Mouse (Mus musculus) forebrain, embryonic 13.5 days (tissue): Measurements from ENCODE around the gene Olfr1215. TPM values are rescaled to one million over a fixed set of nuclear protein-coding genes. Genes with fewer than 3 reads are reported as not detected.
"Not testable (repeated sequence)": the region's sequence is repeated elsewhere in the genome, so short reads cannot be mapped to it uniquely, and the experiment has no call there.

Experiments used
- ATAC-seq: fragments of 200-750 bp; cut with Nextera tagmentation; 2 replicates; pipeline ENCODE4 v1.8.0; 2017
- H3K27ac ChIP-seq: fragments of 300-500 bp; sonication (generic); 2 replicates; pipeline ENCODE4 v1.5.1; 2015; ENCODE audit warnings: inconsistent platforms, mild to moderate bottlenecking, moderate library complexity
- H3K27me3 ChIP-seq: fragments of 300-500 bp; sonication (generic); 2 replicates; pipeline ENCODE4 v1.6.1; 2015; ENCODE audit warnings: mild to moderate bottlenecking, inconsistent platforms
- H3K36me3 ChIP-seq: fragments of 300-500 bp; sonication (generic); 2 replicates; pipeline ENCODE4 v1.6.1; 2015; ENCODE audit warnings: mild to moderate bottlenecking, inconsistent platforms; ENCODE audit not compliant: poor library complexity, severe bottlenecking
- H3K4me1 ChIP-seq: fragments of 300-500 bp; sonication (generic); 2 replicates; pipeline ENCODE4 v1.6.1; 2015; ENCODE audit warnings: inconsistent platforms
- H3K4me2 ChIP-seq: fragments of 300-500 bp; sonication (generic); 2 replicates; pipeline ENCODE4 v1.6.1; 2015; ENCODE audit warnings: inconsistent platforms, mild to moderate bottlenecking, moderate library complexity
- H3K4me3 ChIP-seq: fragments of 300-500 bp; sonication (generic); 2 replicates; pipeline ENCODE4 v1.5.1; 2015; ENCODE audit warnings: mild to moderate bottlenecking, inconsistent platforms
- H3K9ac ChIP-seq: fragments of 300-500 bp; sonication (generic); 2 replicates; pipeline ENCODE4 v1.6.1; 2015; ENCODE audit warnings: mild to moderate bottlenecking, inconsistent platforms
- H3K9me3 ChIP-seq: fragments of 300-500 bp; sonication (generic); replicated peaks from 2 replicates; pipeline ENCODE4 v1.6.1; 2016; ENCODE audit warnings: inconsistent platforms
- WGBS: fragments of 180-500 bp; shearing (Covaris S2); methylation state at CpG from one replicate; pipeline ENCODE4 v1.1.7; 2015; 5-methylcytosine and 5-hydroxymethylcytosine counted together
- polyA plus RNA-seq: library from polyadenylated mRNA; unstranded; fragments of >200 nt; fragmentation: Nextera tagmentation; extraction: Ambion mirVana; gene quantifications from 2 replicates; pipeline ENCODE4 v1.2.1, GENCODE M21; 2015

Gene Olfr1215
- polyA plus RNA-seq = not detected in 2 replicates

DNA sequence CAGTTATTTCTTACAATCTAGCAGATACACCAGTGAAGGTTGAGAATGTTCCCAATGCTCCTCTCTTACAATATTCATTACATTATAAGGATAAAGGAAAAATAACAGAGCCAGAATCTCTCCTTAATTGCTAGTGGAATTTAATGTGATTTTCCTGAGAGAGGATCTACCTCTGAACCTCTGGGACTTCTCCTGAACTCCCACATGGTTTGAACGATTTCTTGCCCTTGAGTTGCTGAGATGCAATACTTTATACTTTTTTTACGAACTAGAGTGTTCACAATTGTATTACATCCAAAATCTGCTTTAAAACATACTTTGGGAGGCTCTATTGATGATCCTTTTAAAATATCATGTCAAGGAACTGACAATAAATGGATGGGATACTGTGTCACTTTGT lies at the start of gene Olfr1215:
Olfr1215 (minus strand) TSS at position 101 of the 400 bp plus-strand sequence.
- no peak within 1 kb of the TSS for H3K4me2 ChIP-seq
- no peak for ATAC-seq
- no peak within 1 kb of the TSS for H3K9ac ChIP-seq
- no peak within 1 kb of the TSS for H3K27ac ChIP-seq
- no peaks in the 10 kb centered on the region for H3K4me1 ChIP-seq
- no peaks in the 10 kb centered on the region for H3K27me3 ChIP-seq
- no peaks in the 10 kb centered on the region for H3K9me3 ChIP-seq
- no peak within 1 kb of the TSS for H3K4me3 ChIP-seq
- no peaks in the 10 kb centered on the region for H3K36me3 ChIP-seq
- 76% methylated on average over 2 of the region's 2 CpGs for WGBS

DNA sequence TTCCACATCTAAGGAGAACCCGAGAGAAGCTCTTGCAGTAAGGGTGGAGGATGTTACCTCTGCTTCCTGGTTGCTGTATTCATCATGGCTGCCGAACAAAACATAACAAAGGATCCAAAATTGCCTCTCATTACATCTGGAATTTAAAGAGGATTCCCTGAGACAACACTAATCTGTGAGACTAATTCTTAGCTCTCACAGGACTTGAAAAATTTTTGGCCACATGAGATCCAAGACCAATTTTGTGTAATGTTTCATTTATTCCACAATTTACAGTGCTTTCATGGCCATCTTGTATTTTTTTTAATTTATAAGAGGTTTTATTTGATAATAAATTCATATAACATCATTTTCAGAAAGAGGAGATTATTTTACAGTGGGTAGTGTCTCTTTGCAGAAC lies 25.2 kb upstream of the Olfr1215 start, which contains the start of gene Olfr1217:
Olfr1217 (minus strand) TSS at position 101 of the 400 bp plus-strand sequence.
- Histone ChIP-seq H3K27me3 (no peaks in the 10 kb centered on the region), H3K27ac (no peak within 1 kb of the TSS), H3K9ac (no peak within 1 kb of the TSS), H3K36me3 (no peaks in the 10 kb centered on the region), H3K4me1 (no peaks in the 10 kb centered on the region), H3K4me3 (no peak within 1 kb of the TSS), H3K9me3 (no peaks in the 10 kb centered on the region), H3K4me2 (no peak within 1 kb of the TSS)
- no peak for ATAC-seq
- WGBS = 78% methylated on average over 2 of the region's 2 CpGs

DNA sequence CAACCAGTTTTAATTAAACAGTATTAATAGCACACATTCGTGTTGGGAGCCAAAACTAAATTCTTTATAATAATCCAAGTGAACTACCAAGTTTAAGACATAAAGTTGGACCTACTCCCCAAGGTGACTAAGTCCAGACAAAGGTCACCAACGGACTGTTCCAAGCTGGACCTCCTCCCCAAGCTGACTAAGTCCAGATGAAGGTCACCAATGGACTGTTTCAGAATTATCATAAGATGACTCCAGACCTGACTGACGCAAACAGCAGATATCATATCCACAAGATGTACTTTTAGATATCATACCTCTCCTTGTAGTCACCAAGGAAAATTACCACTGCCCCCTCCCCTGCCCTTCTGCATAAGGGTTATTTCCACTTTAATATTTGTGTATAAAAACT lies 14.7 kb upstream of the Olfr1215 start:
- WGBS = 71% methylated on average over 3 of the region's 3 CpGs
- not testable (repeated sequence) for H3K27me3 ChIP-seq, H3K4me1 ChIP-seq, H3K4me2 ChIP-seq, H3K9me3 ChIP-seq, ATAC-seq, H3K9ac ChIP-seq, H3K4me3 ChIP-seq, H3K36me3 ChIP-seq, H3K27ac ChIP-seq

DNA sequence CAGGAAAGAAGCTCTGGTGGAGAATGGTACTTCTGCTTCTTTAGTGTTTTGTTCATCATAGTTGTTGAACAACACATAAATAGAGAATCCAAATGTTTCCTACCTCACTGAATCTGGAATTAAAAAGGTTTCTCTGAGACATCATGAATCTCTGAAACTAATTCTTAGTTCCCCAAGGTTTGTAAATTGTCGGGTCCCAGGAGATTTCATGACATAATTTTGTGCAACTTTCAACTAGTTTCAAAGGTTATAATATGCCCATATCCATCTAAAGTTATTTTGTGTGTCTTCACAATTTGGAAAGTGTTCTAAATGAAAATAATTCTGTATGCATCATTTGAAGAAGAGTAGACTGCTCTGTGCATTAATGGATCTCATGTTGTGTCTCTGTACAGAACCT lies 11.5 kb upstream of the Olfr1215 start, which contains the start of gene Olfr1216:
Olfr1216 (minus strand) TSS at position 101 of the 400 bp plus-strand sequence.
- no peak within 1 kb of the TSS for H3K27ac ChIP-seq
- WGBS = 86% methylated on average over 1 of the region's 1 CpGs
- ATAC-seq = no peak
- H3K27me3 ChIP-seq = no peaks in the 10 kb centered on the region
- no peaks in the 10 kb centered on the region for H3K9me3 ChIP-seq
- no peaks in the 10 kb centered on the region for H3K36me3 ChIP-seq
- H3K4me3 ChIP-seq = no peak within 1 kb of the TSS
- no peak within 1 kb of the TSS for H3K4me2 ChIP-seq
- H3K4me1 ChIP-seq = no peaks in the 10 kb centered on the region
- no peak within 1 kb of the TSS for H3K9ac ChIP-seq

DNA sequence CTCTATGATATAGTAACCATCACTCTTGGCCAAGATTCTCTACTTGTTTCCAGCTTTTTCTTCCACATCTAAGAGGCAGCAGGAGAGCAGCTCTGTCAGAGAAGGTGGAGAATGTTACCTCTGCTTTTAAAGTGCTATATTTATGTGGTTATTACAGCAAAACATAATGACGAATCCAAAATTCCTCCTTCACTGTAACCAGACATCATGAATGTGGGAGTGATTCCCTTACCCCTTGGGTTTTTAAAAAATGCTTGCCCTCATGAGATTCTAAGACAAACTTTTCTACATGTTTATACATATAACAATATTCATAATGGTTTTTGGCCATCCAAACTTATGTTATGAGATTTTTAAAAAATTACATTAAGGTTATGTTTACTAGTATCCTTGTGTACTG lies 14.2 kb downstream of the Olfr1215 start, which contains the start of gene Olfr1214:
Olfr1214 (minus strand) TSS at position 101 of the 400 bp plus-strand sequence.
- Histone ChIP-seq H3K27ac (no peak within 1 kb of the TSS), H3K4me1 (no peaks in the 10 kb centered on the region), H3K4me3 (no peak within 1 kb of the TSS), H3K36me3 (no peaks in the 10 kb centered on the region), H3K4me2 (no peak within 1 kb of the TSS), H3K9ac (no peak within 1 kb of the TSS), H3K9me3 (no peaks in the 10 kb centered on the region), H3K27me3 (no peaks in the 10 kb centered on the region)
- 92% methylated on average over 1 of the region's 1 CpGs for WGBS
- no peak for ATAC-seq

DNA sequence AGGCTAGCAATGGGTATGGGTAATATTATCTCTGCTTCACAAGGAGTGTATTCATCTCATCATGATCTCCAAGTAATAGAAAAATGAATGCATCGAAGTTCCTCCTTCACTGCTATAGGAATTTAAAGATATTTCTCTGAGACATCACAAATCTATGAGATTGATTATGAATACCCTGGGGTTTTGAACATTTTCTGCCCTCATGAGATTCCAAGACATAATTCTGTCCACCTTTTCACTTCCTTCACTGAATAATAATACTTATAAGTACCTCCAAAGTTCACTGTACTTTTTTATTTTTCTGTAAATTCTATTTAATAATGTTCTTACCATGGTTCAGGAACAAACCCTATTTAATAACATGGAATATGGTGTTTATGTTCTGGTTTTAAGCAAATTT lies 26.6 kb downstream of the Olfr1215 start, which contains the start of gene Gm13762:
Gm13762 (minus strand) TSS at position 101 of the 400 bp plus-strand sequence.
- Histone ChIP-seq H3K27me3 (no peaks in the 10 kb centered on the region), H3K4me2 (no peak within 1 kb of the TSS), H3K4me3 (no peak within 1 kb of the TSS), H3K36me3 (no peaks in the 10 kb centered on the region), H3K9me3 (no peaks in the 10 kb centered on the region), H3K27ac (no peak within 1 kb of the TSS), H3K9ac (no peak within 1 kb of the TSS), H3K4me1 (no peaks in the 10 kb centered on the region)
- WGBS = 71% methylated on average over 1 of the region's 1 CpGs
- no peak for ATAC-seq

DNA sequence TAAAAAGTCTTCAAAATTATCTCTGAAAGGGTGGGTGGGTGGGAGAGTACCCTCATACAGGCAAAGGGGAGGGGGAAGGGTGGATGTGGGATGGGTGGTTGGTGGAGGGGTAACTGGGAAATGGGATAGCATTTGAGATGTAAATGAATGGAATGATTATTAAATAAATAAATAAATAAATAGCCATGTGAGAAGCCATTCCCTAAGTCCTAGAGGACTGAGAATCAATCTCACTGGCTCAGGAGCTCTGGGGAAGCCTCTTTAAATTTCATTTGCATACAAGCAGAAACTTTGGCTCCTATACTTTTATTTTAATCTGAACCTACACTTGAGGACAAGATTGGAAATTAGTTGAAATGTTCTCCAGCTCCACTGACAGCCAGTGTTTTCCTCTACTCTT lies 53.1 kb downstream of the Olfr1215 start, which contains the start of gene Olfr1212:
Olfr1212 (plus strand) TSS at position 301 of the 400 bp plus-strand sequence.
- H3K27me3 ChIP-seq = no peaks in the 10 kb centered on the region
- ATAC-seq = no peak
- H3K4me1 ChIP-seq = no peaks in the 10 kb centered on the region
- no peak within 1 kb of the TSS for H3K27ac ChIP-seq
- H3K4me2 ChIP-seq = no peak within 1 kb of the TSS
- no peaks in the 10 kb centered on the region for H3K9me3 ChIP-seq
- H3K36me3 ChIP-seq = no peaks in the 10 kb centered on the region
- no peak within 1 kb of the TSS for H3K9ac ChIP-seq
- H3K4me3 ChIP-seq = no peak within 1 kb of the TSS

Other genes starting within 250 kb of the Olfr1215 start
- not detected in 2 replicates for gene Olfr1199, start 246.5 kb downstream of the Olfr1215 start, polyA plus RNA-seq
- gene Olfr1200, start 236.5 kb downstream of the Olfr1215 start, polyA plus RNA-seq = not detected in 2 replicates
- not detected in 2 replicates for gene Olfr1201, start 213.9 kb downstream of the Olfr1215 start, polyA plus RNA-seq
- gene Olfr1202, start 192.5 kb downstream of the Olfr1215 start, polyA plus RNA-seq = not detected in 2 replicates
- not detected in 2 replicates for gene Olfr1205, start 177.2 kb downstream of the Olfr1215 start, polyA plus RNA-seq
- gene Olfr1204, start 157.7 kb downstream of the Olfr1215 start, polyA plus RNA-seq = not detected in 2 replicates
- gene Olfr1206, start 143.7 kb downstream of the Olfr1215 start, polyA plus RNA-seq = not detected in 2 replicates
- gene Olfr1208, start 104.7 kb downstream of the Olfr1215 start, polyA plus RNA-seq = not detected in 2 replicates
- not detected in 2 replicates for gene Olfr1209, start 91.8 kb downstream of the Olfr1215 start, polyA plus RNA-seq
- gene Olfr1211, start 68.9 kb downstream of the Olfr1215 start, polyA plus RNA-seq = not detected in 2 replicates
- not detected in 2 replicates for gene Olfr1212, start 53.0 kb downstream of the Olfr1215 start, polyA plus RNA-seq
- not detected in 2 replicates for gene Gm13762, start 26.7 kb downstream of the Olfr1215 start, polyA plus RNA-seq
- gene Olfr1214, start 14.3 kb downstream of the Olfr1215 start, polyA plus RNA-seq = not detected in 2 replicates
- gene Olfr1216, start 11.4 kb upstream of the Olfr1215 start, polyA plus RNA-seq = not detected in 2 replicates
- gene Olfr1217, start 25.1 kb upstream of the Olfr1215 start, polyA plus RNA-seq = not detected in 2 replicates
- not detected in 2 replicates for gene Olfr1218, start 54.2 kb upstream of the Olfr1215 start, polyA plus RNA-seq
- not detected in 2 replicates for gene Olfr1219, start 76.5 kb upstream of the Olfr1215 start, polyA plus RNA-seq
- gene Olfr1220, start 99.9 kb upstream of the Olfr1215 start, polyA plus RNA-seq = not detected in 2 replicates
- gene Olfr1221, start 110.3 kb upstream of the Olfr1215 start, polyA plus RNA-seq = not detected in 2 replicates
- gene Olfr1222, start 126.1 kb upstream of the Olfr1215 start, polyA plus RNA-seq = not detected in 2 replicates
- gene Olfr1223, start 144.6 kb upstream of the Olfr1215 start, polyA plus RNA-seq = not detected in 2 replicates
- not detected in 2 replicates for gene Olfr1224-ps1, start 157.1 kb upstream of the Olfr1215 start, polyA plus RNA-seq
- gene Olfr1225, start 167.7 kb upstream of the Olfr1215 start, polyA plus RNA-seq = not detected in 2 replicates
- gene Olfr1226, start 193.1 kb upstream of the Olfr1215 start, polyA plus RNA-seq = not detected in 2 replicates
- gene Olfr1228, start 247.1 kb upstream of the Olfr1215 start, polyA plus RNA-seq = not detected in 2 replicates